Mouse (Mus musculus): Measurements from ENCODE around the gene Dand5. TPM values are rescaled to one million over a fixed set of nuclear protein-coding genes. Genes with fewer than 3 reads are reported as not detected.

Gene Dand5
- polyA plus RNA-seq, 1 experiment: 3.1 TPM

GRCm38 (mm10) chr8:84778638-84779380, 43.8 kb downstream of the Dand5 start:
- H3K4me3 ChIP-seq (replicated peaks): no peak overlapping the region
- H3K9me3 ChIP-seq: no peaks in the 10 kb centered on the region
- no peaks in the 10 kb centered on the region for H3K36me3 ChIP-seq (replicated peaks; ENCODE audit: low read length)
- H3K4me1 ChIP-seq: peaks cover 31% of the 10 kb centered on the region
- peaks cover 35% of the 10 kb centered on the region for H3K27me3 ChIP-seq (replicated peaks)
- no peak for TF ChIP-seq FLI1 (IDR thresholded peaks at IDR 0.05; ENCODE audit: low read length)
- no peak for TF ChIP-seq GATA1 (IDR thresholded peaks at IDR 0.05; ENCODE audit: borderline replicate concordance, low read length)

- Histone ChIP-seq H3K4me3 (replicated peaks) (no peak overlapping the region), H3K4me1 (peaks cover 33% of the 10 kb centered on the region), H3K36me3 (replicated peaks; ENCODE audit: low read length) (no peaks in the 10 kb centered on the region), H3K27me3 (replicated peaks) (peaks cover 32% of the 10 kb centered on the region), H3K9me3 (no peaks in the 10 kb centered on the region)
- TF ChIP-seq GATA1 (IDR thresholded peaks at IDR 0.05; ENCODE audit: borderline replicate concordance, low read length) (no peak), FLI1 (IDR thresholded peaks at IDR 0.05; ENCODE audit: low read length) (no peak)
Observed at GRCm38 (mm10) chr8:84777899-84778637, 44.6 kb downstream of the Dand5 start.

GRCm38 (mm10) chr8:84776569-84776968, 46.1 kb downstream of the Dand5 start:
- H3K27me3 ChIP-seq (replicated peaks): peaks cover 34% of the 10 kb centered on the region
- TF ChIP-seq GATA1 (IDR thresholded peaks at IDR 0.05; ENCODE audit: borderline replicate concordance, low read length) (no peak), FLI1 (IDR thresholded peaks at IDR 0.05; ENCODE audit: low read length) (no peak)
- peaks cover 6% of the 10 kb centered on the region for H3K36me3 ChIP-seq (replicated peaks; ENCODE audit: low read length)
- H3K4me3 ChIP-seq (replicated peaks): no peak overlapping the region
- peaks cover 33% of the 10 kb centered on the region for H3K4me1 ChIP-seq
- H3K9me3 ChIP-seq: no peaks in the 10 kb centered on the region

- H3K27me3 ChIP-seq (replicated peaks): peaks cover 33% of the 10 kb centered on the region
- H3K4me3 ChIP-seq (replicated peaks): peak overlapping the region; percentile 9
- H3K36me3 ChIP-seq (replicated peaks; ENCODE audit: low read length): peaks cover 6% of the 10 kb centered on the region
- TF ChIP-seq GATA1 (IDR thresholded peaks at IDR 0.05; ENCODE audit: borderline replicate concordance, low read length): no peak
- no peak for TF ChIP-seq FLI1 (IDR thresholded peaks at IDR 0.05; ENCODE audit: low read length)
- peaks cover 28% of the 10 kb centered on the region for H3K4me1 ChIP-seq
- H3K9me3 ChIP-seq: no peaks in the 10 kb centered on the region
Observed at GRCm38 (mm10) chr8:84775621-84776113, 47.0 kb downstream of the Dand5 start.

GRCm38 (mm10) chr8:84775105-84775591, 47.5 kb downstream of the Dand5 start:
- Histone ChIP-seq H3K4me3 (replicated peaks) (peak overlapping the region; percentile 64), H3K27me3 (replicated peaks) (peaks cover 33% of the 10 kb centered on the region), H3K36me3 (replicated peaks; ENCODE audit: low read length) (peaks cover 6% of the 10 kb centered on the region), H3K4me1 (peaks cover 31% of the 10 kb centered on the region), H3K9me3 (no peaks in the 10 kb centered on the region)
- TF ChIP-seq FLI1 (IDR thresholded peaks at IDR 0.05; ENCODE audit: low read length) (no peak), GATA1 (IDR thresholded peaks at IDR 0.05; ENCODE audit: borderline replicate concordance, low read length) (no peak)

GRCm38 (mm10) chr8:84774473-84774911, 48.1 kb downstream of the Dand5 start:
- Histone ChIP-seq H3K4me3 (replicated peaks) (peak overlapping the region; percentile 56), H3K9me3 (no peaks in the 10 kb centered on the region), H3K27me3 (replicated peaks) (peaks cover 31% of the 10 kb centered on the region), H3K4me1 (peaks cover 32% of the 10 kb centered on the region), H3K36me3 (replicated peaks; ENCODE audit: low read length) (peaks cover 6% of the 10 kb centered on the region)
- TF ChIP-seq FLI1 (IDR thresholded peaks at IDR 0.05; ENCODE audit: low read length): no peak
- TF ChIP-seq GATA1 (IDR thresholded peaks at IDR 0.05; ENCODE audit: borderline replicate concordance, low read length): no peak

- TF ChIP-seq FLI1 (IDR thresholded peaks at IDR 0.05; ENCODE audit: low read length) (no peak), GATA1 (IDR thresholded peaks at IDR 0.05; ENCODE audit: borderline replicate concordance, low read length) (no peak)
- H3K9me3 ChIP-seq: no peaks in the 10 kb centered on the region
- peaks cover 8% of the 10 kb centered on the region for H3K36me3 ChIP-seq (replicated peaks; ENCODE audit: low read length)
- H3K4me3 ChIP-seq (replicated peaks): peak overlapping the region; percentile 90
- peaks cover 31% of the 10 kb centered on the region for H3K27me3 ChIP-seq (replicated peaks)
- peaks cover 32% of the 10 kb centered on the region for H3K4me1 ChIP-seq
Observed at GRCm38 (mm10) chr8:84773833-84774232, 48.8 kb downstream of the Dand5 start.

- Histone ChIP-seq H3K27me3 (replicated peaks) (peaks cover 31% of the 10 kb centered on the region), H3K4me1 (peaks cover 32% of the 10 kb centered on the region), H3K36me3 (replicated peaks; ENCODE audit: low read length) (peaks cover 14% of the 10 kb centered on the region), H3K4me3 (replicated peaks) (no peak overlapping the region), H3K9me3 (no peaks in the 10 kb centered on the region)
- no peak for TF ChIP-seq FLI1 (IDR thresholded peaks at IDR 0.05; ENCODE audit: low read length)
- no peak for TF ChIP-seq GATA1 (IDR thresholded peaks at IDR 0.05; ENCODE audit: borderline replicate concordance, low read length)
Observed at GRCm38 (mm10) chr8:84773304-84773703, 49.3 kb downstream of the Dand5 start.

GRCm38 (mm10) chr8:84772628-84773027, 50.0 kb downstream of the Dand5 start:
- TF ChIP-seq FLI1 (IDR thresholded peaks at IDR 0.05; ENCODE audit: low read length) (no peak), GATA1 (IDR thresholded peaks at IDR 0.05; ENCODE audit: borderline replicate concordance, low read length) (no peak)
- Histone ChIP-seq H3K4me3 (replicated peaks) (peak overlapping the region; percentile 18), H3K27me3 (replicated peaks) (peaks cover 31% of the 10 kb centered on the region), H3K36me3 (replicated peaks; ENCODE audit: low read length) (peaks cover 18% of the 10 kb centered on the region), H3K4me1 (peaks cover 32% of the 10 kb centered on the region), H3K9me3 (no peaks in the 10 kb centered on the region)
